Mouse (Mus musculus) G1E (cell line): Measurements from ENCODE around the gene Ncor2.

Source experiments
- CTCF ChIP-seq: IDR thresholded peaks from 2 replicates; pipeline ENCODE4 v1.5.1; 2012; ENCODE audit warnings: low read depth, low read length, inconsistent platforms, mixed read lengths
- TAL1 ChIP-seq: conservative IDR thresholded peaks from 2 replicates; pipeline ENCODE4 v1.6.1; 2012; ENCODE audit warnings: low read depth, low read length, inconsistent platforms, mixed read lengths

GRCm38 (mm10) chr5:125137672-125138285, 41.2 kb downstream of the Ncor2 start:
- TF ChIP-seq CTCF (no peak), TAL1 (no peak)
